Mouse (Mus musculus) embryonic stem cell, embryonic (primary cell): ENCODE measurements around the gene Dbt.

Source experiments
- CTCF ChIA-PET, 4 experiments: fragments of 300-600 bp in 2 of 4; fragments of 350-600 bp in 2 of 4; sonication (Branson Sonifier 250); formaldehyde crosslinking; loops; one replicate each; lab custom pipeline; 2022; ENCODE audit warnings: inconsistent platforms in 2 of 4; lab: Charles Lee
- POLR2A ChIA-PET, 4 experiments: fragments of 300-600 bp in 2 of 4; fragments of 350-600 bp in 2 of 4; sonication (Branson Sonifier 250); formaldehyde crosslinking; loops; one replicate each; lab custom pipeline; 2022; ENCODE audit warnings: antibody characterized with exemption in 4 of 4, inconsistent platforms in 1 of 4; lab: Charles Lee

Dbt gene

DNA sequence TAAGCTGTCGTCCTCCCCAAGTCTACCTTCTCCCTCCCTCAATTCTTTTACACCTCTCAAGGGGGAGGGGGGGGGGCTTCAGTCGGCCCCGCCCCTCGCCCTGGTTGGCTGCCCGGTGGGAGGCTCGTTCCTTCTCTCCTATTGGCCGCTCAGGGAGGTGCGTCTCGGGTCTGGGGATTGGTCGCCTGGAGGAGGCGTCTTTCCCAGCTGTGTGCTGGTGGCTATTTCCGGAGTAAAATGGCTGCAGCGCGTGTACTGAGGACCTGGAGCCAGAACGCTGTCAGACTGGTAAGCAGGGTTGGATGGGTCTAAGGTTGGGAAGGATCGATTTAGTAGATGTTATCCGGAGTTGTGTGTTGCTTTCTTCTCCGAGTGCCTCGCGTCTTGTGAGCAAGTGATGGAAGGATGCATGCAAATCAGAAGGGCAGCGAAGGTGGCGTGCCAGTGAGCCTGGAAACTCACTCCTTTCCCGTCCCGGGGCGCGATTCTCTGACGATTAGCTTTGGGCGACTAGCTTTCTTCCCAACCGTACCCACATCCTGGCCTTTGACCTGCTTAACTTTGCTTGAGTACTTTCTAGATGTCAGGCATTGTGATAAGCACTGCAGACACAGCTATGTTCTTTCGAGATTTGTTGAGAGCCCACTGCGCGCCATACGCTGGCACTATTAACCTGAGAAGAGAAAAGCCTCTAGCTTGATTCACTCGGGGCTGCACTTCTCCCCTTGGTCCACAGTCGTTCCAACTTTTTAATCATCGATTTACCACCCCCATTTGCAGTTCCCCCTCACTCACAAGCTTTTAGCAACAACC, at the start of gene Dbt:
Gene Dbt, plus strand, starts transcription at position 167 of the 813 bp plus-strand sequence.
- POLR2A ChIA-PET = interaction anchor here (0.5 to 3.5 kb wide), 58 partner anchors 9 to 431 kb away, joined by 3 to 19 read pairs (median 4); partner anchors contain the start of genes Sass6 (in 3 of the 4), Cdc14a (in 2 of the 4), Frrs1 (in 1 of the 4) and Mfsd14a (in 1 of the 4)
- CTCF ChIA-PET = interaction anchor here (0.5 to 2.5 kb wide), 42 partner anchors 8 to 1423 kb away, joined by 3 to 34 read pairs (median 3); partner anchors contain the start of genes Cdc14a (in 2 of the 4) and Sass6 (in 2 of the 4)

GRCm38 (mm10) chr3:116464318-116464717, 48.6 kb upstream of the Dbt start:
- POLR2A ChIA-PET = no interaction called here
- CTCF ChIA-PET = no interaction called here

DNA sequence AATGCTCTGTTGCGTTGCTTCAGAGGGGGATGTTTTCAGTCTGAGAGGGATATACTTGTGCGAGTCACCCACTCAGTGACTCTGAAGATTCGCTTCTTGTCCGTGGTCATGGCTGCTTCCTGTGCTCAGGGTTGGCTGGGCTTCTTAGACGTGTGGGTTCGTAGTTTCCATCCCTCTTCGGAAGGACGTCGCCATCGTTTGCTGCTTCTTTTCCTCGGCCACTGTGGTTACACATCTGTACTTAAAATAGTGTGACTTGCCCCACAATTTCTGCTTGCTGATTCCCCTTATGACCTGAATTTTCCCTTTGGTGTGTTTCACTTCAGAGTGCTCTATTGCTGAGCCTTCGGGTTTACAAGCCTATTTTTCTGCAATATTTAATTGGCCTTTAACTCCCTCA, 47.2 kb upstream of the Dbt start:
- POLR2A ChIA-PET = no interaction called here

DNA sequence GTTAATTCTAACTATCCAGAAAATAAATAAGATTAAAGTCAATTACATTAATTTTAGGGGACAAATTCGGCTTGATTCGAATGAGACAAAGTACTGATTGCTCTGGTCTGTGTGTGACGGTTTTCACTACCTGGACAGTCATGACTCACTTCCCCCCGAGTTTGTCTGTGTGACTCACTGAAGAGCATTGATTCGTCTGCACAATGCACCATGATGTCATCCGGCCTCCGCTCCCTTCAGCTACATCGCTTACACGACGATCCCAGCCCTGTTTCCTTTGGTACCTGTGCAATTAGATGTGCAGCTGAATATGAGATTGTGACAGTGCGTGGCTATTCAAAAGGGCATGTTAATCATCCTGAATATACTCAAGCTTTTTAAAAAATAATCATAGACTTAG, 38.3 kb upstream of the Dbt start:
- CTCF ChIA-PET = interaction anchor here in 1 of 4 experiments (0.5 kb wide), 1 partner anchor 190 kb away, joined by 6 read pairs; no protein-coding TSS in a partner anchor
- POLR2A ChIA-PET = interaction anchor here in 1 of 4 experiments (1.4 kb wide), 1 partner anchor 13 kb away, joined by 4 read pairs; no protein-coding TSS in a partner anchor

More for the DNA sequence above, 47.2 kb upstream of the Dbt start:
- CTCF ChIA-PET = no interaction called here

GRCm38 (mm10) chr3:116476686-116477298, 36.1 kb upstream of the Dbt start:
- ChIA-PET CTCF (no interaction called here), POLR2A (interaction anchor here in 2 of 4 experiments (0.6 to 0.7 kb wide), 2 partner anchors 358 to 378 kb away, joined by 3 read pairs; no protein-coding TSS in a partner anchor)

GRCm38 (mm10) chr3:116477351-116477750, 35.5 kb upstream of the Dbt start:
- POLR2A ChIA-PET = interaction anchor here in 1 of 4 experiments (0.7 kb wide), 1 partner anchor 377 kb away, joined by 3 read pairs; no protein-coding TSS in a partner anchor
- CTCF ChIA-PET = no interaction called here

- ChIA-PET POLR2A (no interaction called here), CTCF (interaction anchor here in 1 of 4 experiments (0.6 kb wide), 1 partner anchor 147 kb away, joined by 13 read pairs; no protein-coding TSS in a partner anchor)
Observed at GRCm38 (mm10) chr3:116480119-116480518, 32.8 kb upstream of the Dbt start.

GRCm38 (mm10) chr3:116480937-116481336, 31.9 kb upstream of the Dbt start:
- ChIA-PET CTCF (interaction anchor here in 2 of 4 experiments (0.5 to 1.3 kb wide), 4 partner anchors 11 to 364 kb away, joined by 3 to 9 read pairs (median 4); no protein-coding TSS in a partner anchor), POLR2A (interaction anchor here in 3 of 4 experiments (0.6 to 2.0 kb wide), 8 partner anchors 9 to 147 kb away, joined by 3 to 8 read pairs (median 4); partner anchors contain the start of genes Cdc14a (in 1 of the 3), Dbt (in 1 of the 3) and Rtca (in 1 of the 3))

DNA sequence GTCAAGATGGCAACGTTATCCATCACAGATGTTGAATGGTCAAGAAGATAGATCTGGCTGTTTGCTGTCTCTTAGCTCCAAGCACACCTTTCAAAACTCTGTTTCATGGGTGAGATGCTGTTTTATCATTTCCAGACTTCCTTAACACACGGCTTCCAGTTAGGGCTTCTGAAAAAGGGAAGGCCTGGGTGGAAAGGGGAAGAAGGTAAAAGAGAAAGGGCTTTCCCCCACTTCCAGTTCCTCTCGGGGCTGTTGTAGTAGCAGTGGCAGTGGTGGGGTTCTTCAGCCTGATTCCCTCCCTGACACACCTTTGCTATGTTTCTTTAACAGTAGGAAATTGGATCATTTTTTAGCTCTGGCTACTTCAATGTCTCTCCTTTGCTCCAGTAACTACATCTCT, 30.1 kb upstream of the Dbt start:
- CTCF ChIA-PET = interaction anchor here in 1 of 4 experiments (0.9 to 1.0 kb wide), 2 partner anchors 142 to 151 kb away, joined by 3 to 4 read pairs; no protein-coding TSS in a partner anchor
- POLR2A ChIA-PET = interaction anchor here in 2 of 4 experiments (0.6 to 2.0 kb wide), 4 partner anchors 11 to 112 kb away, joined by 3 to 5 read pairs (median 4); partner anchors contain the start of genes Dbt (in 1 of the 2) and Sass6 (in 1 of the 2)

GRCm38 (mm10) chr3:116483271-116483670, 29.6 kb upstream of the Dbt start:
- ChIA-PET POLR2A (interaction anchor here in 1 of 4 experiments (0.7 kb wide), 1 partner anchor 112 kb away, joined by 3 read pairs; the partner anchor contains the start of gene Sass6), CTCF (no interaction called here)

- POLR2A ChIA-PET = interaction anchor here in 2 of 4 experiments (0.7 to 1.5 kb wide), 3 partner anchors 10 to 156 kb away, joined by 3 to 6 read pairs (median 4); no protein-coding TSS in a partner anchor
Observed at GRCm38 (mm10) chr3:116490920-116491319, 21.9 kb upstream of the Dbt start.

GRCm38 (mm10) chr3:116491923-116492454, 20.9 kb upstream of the Dbt start:
- ChIA-PET CTCF (no interaction called here), POLR2A (interaction anchor here in 1 of 4 experiments (0.8 kb wide), 1 partner anchor 264 kb away, joined by 3 read pairs; no protein-coding TSS in a partner anchor)

More at GRCm38 (mm10) chr3:116490920-116491319, 21.9 kb upstream of the Dbt start:
- CTCF ChIA-PET = interaction anchor here in 2 of 4 experiments (0.6 to 1.3 kb wide), 2 partner anchors 164 to 258 kb away, joined by 3 to 4 read pairs; no protein-coding TSS in a partner anchor

GRCm38 (mm10) chr3:116493658-116494057, 19.2 kb upstream of the Dbt start:
- ChIA-PET CTCF (no interaction called here), POLR2A (interaction anchor here in 1 of 4 experiments (0.6 kb wide), 1 partner anchor 82 kb away, joined by 3 read pairs; no protein-coding TSS in a partner anchor)

DNA sequence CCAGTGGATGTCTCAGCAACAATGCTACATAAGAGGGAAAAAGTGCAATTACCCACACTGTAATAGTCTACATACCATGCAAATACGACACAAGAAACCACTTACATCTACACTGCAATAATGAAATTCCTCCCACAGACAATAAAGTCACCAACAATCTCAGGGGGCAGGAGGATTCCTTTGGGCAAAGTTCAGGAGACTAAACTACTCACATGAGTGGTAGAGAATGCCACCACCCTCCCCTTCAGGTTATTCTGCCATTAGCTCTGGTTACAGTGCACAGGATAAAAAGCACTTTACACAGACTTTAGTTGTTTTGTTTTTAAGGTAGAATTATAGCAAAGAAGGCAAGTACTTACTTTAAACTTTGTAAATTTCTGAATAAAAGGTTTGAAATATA, 17.2 kb upstream of the Dbt start:
- CTCF ChIA-PET = no interaction called here
- POLR2A ChIA-PET = interaction anchor here in 2 of 4 experiments (1.1 to 1.6 kb wide), 2 partner anchors 8 to 17 kb away, joined by 3 to 5 read pairs; partner anchors contain the start of gene Dbt (in 1 of the 2)

DNA sequence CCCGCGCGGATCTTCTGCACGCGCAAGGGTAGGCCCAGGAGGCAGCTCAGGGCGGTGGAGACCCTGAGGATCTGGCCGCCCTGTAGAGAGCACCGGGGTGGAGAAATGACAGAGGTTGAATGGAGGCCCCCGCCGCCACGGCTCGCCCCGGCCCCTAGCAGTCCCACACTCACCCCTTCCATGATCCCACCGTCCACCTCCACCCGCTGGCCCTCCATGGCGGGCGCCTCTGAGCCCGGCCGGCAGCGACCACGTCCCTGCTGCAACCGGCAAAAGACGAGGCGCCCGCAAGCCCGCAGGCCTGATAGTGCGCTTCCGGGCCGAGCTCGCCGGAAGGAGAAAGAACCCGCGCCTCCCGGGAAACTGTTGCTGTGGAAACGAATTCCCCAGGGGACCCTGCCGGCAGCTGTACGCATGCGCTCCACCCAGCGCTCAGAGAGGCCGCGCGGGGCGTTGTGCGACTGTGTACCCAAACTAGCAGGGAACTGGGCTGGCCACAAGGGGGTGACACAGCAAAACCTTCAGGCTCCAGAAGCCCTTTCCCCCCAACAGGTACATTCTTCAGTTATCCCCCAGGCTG, 5.0 kb upstream of the Dbt start, which contains the start of gene Rtca:
Gene Rtca, minus strand, starts transcription at position 437 of the 580 bp plus-strand sequence.
- POLR2A ChIA-PET = interaction anchor here in 3 of 4 experiments (0.7 to 2.6 kb wide), 33 partner anchors 9 to 620 kb away, joined by 3 to 14 read pairs (median 4); partner anchors contain the start of genes Sass6 (in 2 of the 3), Cdc14a (in 1 of the 3), Dph5 (in 1 of the 3) and Mfsd14a (in 1 of the 3)
- CTCF ChIA-PET = interaction anchor here in 3 of 4 experiments (0.6 to 2.9 kb wide), 21 partner anchors 9 to 322 kb away, joined by 3 to 24 read pairs (median 4); partner anchors contain the start of gene Cdc14a (in 2 of the 3)

- ChIA-PET POLR2A (interaction anchor here (0.6 to 3.5 kb wide), 49 partner anchors 9 to 324 kb away, joined by 3 to 19 read pairs (median 4); partner anchors contain the start of genes Sass6 (in 3 of the 4), Cdc14a (in 2 of the 4) and Mfsd14a (in 1 of the 4)), CTCF (interaction anchor here (0.5 to 2.5 kb wide), 36 partner anchors 9 to 329 kb away, joined by 3 to 34 read pairs (median 4); partner anchors contain the start of genes Cdc14a (in 3 of the 4) and Sass6 (in 2 of the 4))
Observed at GRCm38 (mm10) chr3:116512151-116512903, 543 bp upstream of the Dbt start.
